Mouse (Mus musculus): ENCODE measurements around the gene Serpinb3b. TPM values are rescaled to one million over a fixed set of nuclear protein-coding genes. Genes with fewer than 3 reads are reported as not detected.
"Not testable (repeated sequence)": the region's sequence is repeated elsewhere in the genome, so short reads cannot be mapped to it uniquely, and the experiment has no call there.

Gene Serpinb3b
- not detected for total RNA-seq (2021)

GRCm38 (mm10) chr1:107278261-107278660 lies at the start of gene Serpinb3b, which contains the start of gene Serpinb3c:
Gene Serpinb3b (minus strand): TSS chr1:107278361.
Gene Serpinb3c (minus strand): TSS chr1:107278371.
- intact Hi-C loops (cut with DNase I); DNase-seq (ENCODE audit: low spot score in 2 of 2): not testable (repeated sequence)

GRCm38 (mm10) chr1:107243170-107243569 lies 35.0 kb downstream of the Serpinb3b start:
- intact Hi-C loops (cut with DNase I): loop anchor here (2.0 to 10.0 kb wide), 3 partner anchors 238 to 352 kb away; partner anchors contain the start of gene Serpinb8
- peak; percentile 11 to 31 for DNase-seq (ENCODE audit: low spot score in 2 of 2)

GRCm38 (mm10) chr1:107217276-107217675 lies 60.9 kb downstream of the Serpinb3b start:
- DNase-seq (ENCODE audit: low spot score in 2 of 2); intact Hi-C loops (cut with DNase I): not testable (repeated sequence)

GRCm38 (mm10) chr1:107127453-107127852 lies 150.7 kb downstream of the Serpinb3b start:
- intact Hi-C loops (cut with DNase I): loop anchor here (2.0 kb wide), 1 partner anchor 435 kb away; no protein-coding TSS in a partner anchor

More at GRCm38 (mm10) chr1:107127453-107127852, 150.7 kb downstream of the Serpinb3b start:
- peak; percentile 17 to 39 for DNase-seq (ENCODE audit: low spot score in 2 of 2)

Other genes with a start within 250 kb of the Serpinb3b start
- not detected for gene Serpinb3a, start 226.1 kb downstream of the Serpinb3b start, total RNA-seq (2021)
- gene Serpinb3d, start 194.9 kb downstream of the Serpinb3b start, total RNA-seq (2021): not detected
- gene Serpinb3c, start within 50 bp of the Serpinb3b start, total RNA-seq (2021): not detected
- gene Serpinb11, start 82.8 kb upstream of the Serpinb3b start, total RNA-seq (2021): not detected
- not detected for gene Serpinb7, start 121.3 kb upstream of the Serpinb3b start, total RNA-seq (2021)
- gene Serpinb2, start 233.1 kb upstream of the Serpinb3b start, total RNA-seq (2021): under 1 TPM in 1 of 2 experiments, not detected in 1; 0.30 TPM